Mouse (Mus musculus): Measurements from ENCODE around the gene Tmem273.

DNA sequence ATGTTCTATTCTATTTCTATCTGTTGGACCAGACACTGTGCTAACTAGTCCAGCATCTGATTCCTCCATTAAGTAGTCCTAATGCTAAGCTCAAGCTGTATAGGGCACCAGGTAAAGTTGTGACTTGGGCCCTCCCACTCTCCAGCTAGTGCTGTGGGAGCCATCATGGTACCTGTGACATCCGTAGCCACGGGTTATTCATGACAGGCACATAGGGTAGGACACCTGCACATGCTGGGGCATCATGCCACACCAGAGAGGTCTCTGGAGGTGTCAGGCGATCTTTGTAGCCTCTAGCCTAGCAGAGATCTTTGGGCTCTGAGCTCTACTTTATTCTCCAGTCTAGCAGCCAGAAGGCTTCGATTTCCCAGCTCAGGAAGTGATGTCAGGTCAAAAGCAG lies 2.9 kb upstream of the Tmem273 start:
- TF ChIP-seq CTCF (IDR thresholded peaks at IDR 0.05) = no peak
- TF ChIP-seq EP300 (IDR thresholded peaks at IDR 0.05) = no peak
